Mouse (Mus musculus) bone marrow macrophage, adult 2 months (primary cell): ENCODE results near the gene Prlr. TPM values are rescaled to one million over a fixed set of nuclear protein-coding genes. Genes with fewer than 3 reads are reported as not detected.

Source experiments
- H3K27ac ChIP-seq: 2 replicates; pipeline ENCODE4 v1.5.1; 2012; ENCODE audit warnings: low read depth, low read length; ENCODE audit not compliant: insufficient read depth
- H3K4me1 ChIP-seq: 2 replicates; pipeline ENCODE4 v1.6.1; 2012; ENCODE audit warnings: low read length; ENCODE audit not compliant: control insufficient read depth, insufficient read depth
- H3K4me3 ChIP-seq: 2 replicates; pipeline ENCODE4 v1.5.1; 2012; ENCODE audit warnings: mild to moderate bottlenecking, low read length, moderate library complexity; ENCODE audit not compliant: insufficient read depth
- CTCF ChIP-seq: IDR thresholded peaks from 2 replicates; pipeline ENCODE4 v1.5.1; 2012; ENCODE audit warnings: low read depth, mild to moderate bottlenecking, low read length, moderate library complexity
- POLR2A ChIP-seq: IDR thresholded peaks from 2 replicates; pipeline ENCODE4 v1.6.1; 2012; ENCODE audit warnings: mild to moderate bottlenecking, low read depth, low read length, borderline replicate concordance
- polyA plus RNA-seq: library from polyadenylated mRNA; stranded (reverse); fragments of >200 nt; gene quantifications from 2 replicates; pipeline ENCODE4 v1.2.4, GENCODE M21; 2012; ENCODE audit not compliant: missing spikeins, insufficient read depth, insufficient read length

Prlr gene
- polyA plus RNA-seq, 1 experiment = not detected

DNA sequence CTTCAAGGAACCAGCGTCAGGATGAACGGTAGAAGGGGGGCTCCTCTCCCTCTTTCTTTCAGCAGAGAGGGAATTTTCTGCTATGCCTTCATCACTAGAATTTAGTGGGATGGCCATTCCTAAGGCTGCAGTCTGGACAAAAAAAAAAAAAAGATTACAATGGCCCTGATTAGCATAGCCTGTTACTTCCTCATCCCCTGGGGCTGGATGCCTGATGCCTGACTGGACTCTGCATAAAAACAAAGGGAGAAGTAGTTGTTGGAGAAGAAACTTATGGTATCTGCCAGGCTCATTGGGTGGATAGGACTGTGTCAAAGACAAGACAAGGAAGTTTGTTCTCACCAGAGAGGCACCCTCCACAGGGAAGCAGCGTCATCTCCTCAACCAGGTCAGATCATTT is 122.4 kb downstream of the Prlr start:
- H3K27ac ChIP-seq = no peak overlapping the region
- TF ChIP-seq POLR2A (no peak), CTCF (no peak)
- no peak overlapping the region for H3K4me3 ChIP-seq
- no peaks in the 10 kb centered on the region for H3K4me1 ChIP-seq

DNA sequence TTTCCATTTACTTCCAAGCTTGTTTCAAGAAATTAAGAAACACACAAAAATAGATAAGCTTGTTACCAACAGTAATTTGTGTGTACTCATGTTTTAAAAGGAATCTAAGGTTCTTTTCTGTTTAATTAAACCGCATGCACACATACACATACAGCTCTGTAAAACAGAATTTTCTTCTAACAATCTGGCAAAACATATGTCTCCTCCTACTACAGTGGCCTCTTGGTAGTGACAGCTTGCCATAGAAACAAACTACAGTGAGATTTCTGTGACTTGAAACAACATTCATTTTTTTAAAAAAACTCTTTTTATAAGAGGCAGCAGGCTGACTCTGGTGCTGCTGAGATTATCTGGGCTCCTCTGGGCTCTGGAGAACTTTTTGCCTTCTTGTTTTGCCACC is 129.4 kb downstream of the Prlr start:
- TF ChIP-seq CTCF (no peak), POLR2A (no peak)
- Histone ChIP-seq H3K27ac (no peak overlapping the region), H3K4me1 (no peaks in the 10 kb centered on the region), H3K4me3 (no peak overlapping the region)

- TF ChIP-seq CTCF (no peak), POLR2A (no peak)
Observed at GRCm38 (mm10) chr15:10311826-10312225, 134.8 kb downstream of the Prlr start.

GRCm38 (mm10) chr15:10313522-10314455 is 136.8 kb downstream of the Prlr start:
- TF ChIP-seq CTCF = no peak
- TF ChIP-seq POLR2A = no peak
- no peaks in the 10 kb centered on the region for H3K4me1 ChIP-seq
- H3K4me3 ChIP-seq = no peak overlapping the region
- H3K27ac ChIP-seq = no peak overlapping the region

More at GRCm38 (mm10) chr15:10311826-10312225, 134.8 kb downstream of the Prlr start:
- H3K27ac ChIP-seq = no peak overlapping the region
- no peaks in the 10 kb centered on the region for H3K4me1 ChIP-seq
- H3K4me3 ChIP-seq = no peak overlapping the region

GRCm38 (mm10) chr15:10325080-10325479 is 148.0 kb downstream of the Prlr start, which contains the start of gene Gm21973:
Gene Gm21973, plus strand, starts transcription at chr15:10325380.
- H3K4me3 ChIP-seq = no peak within 1 kb of the TSS
- TF ChIP-seq POLR2A (no peak), CTCF (no peak)
- H3K27ac ChIP-seq = no peak within 1 kb of the TSS
- H3K4me1 ChIP-seq = no peaks in the 10 kb centered on the region

GRCm38 (mm10) chr15:10330626-10331025 is 153.6 kb downstream of the Prlr start:
- Histone ChIP-seq H3K4me1 (no peaks in the 10 kb centered on the region), H3K27ac (no peak overlapping the region), H3K4me3 (no peak overlapping the region)
- TF ChIP-seq CTCF (no peak), POLR2A (no peak)

DNA sequence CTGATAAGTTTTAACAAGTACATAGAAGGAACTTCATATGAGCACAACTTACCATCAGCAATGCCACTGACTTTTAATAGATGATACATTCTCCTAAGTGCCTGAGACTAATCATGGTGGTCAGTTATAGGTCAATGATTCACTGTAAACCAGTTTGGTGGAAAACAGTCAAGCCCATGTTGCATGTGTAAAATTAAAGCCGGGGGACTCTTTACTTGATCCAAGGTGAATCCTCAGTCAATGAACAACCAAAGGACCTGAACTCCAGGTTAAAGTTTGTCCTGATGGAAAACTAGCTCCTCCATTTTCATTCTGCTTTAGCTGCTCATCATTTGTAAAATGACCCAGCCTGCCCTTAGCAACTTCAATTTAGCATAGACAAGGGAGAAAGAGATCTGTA is 155.5 kb downstream of the Prlr start:
- no peaks in the 10 kb centered on the region for H3K4me1 ChIP-seq
- TF ChIP-seq POLR2A (no peak), CTCF (no peak)
- H3K27ac ChIP-seq = no peak overlapping the region
- no peak overlapping the region for H3K4me3 ChIP-seq

- Histone ChIP-seq H3K27ac (no peak overlapping the region), H3K4me1 (no peaks in the 10 kb centered on the region), H3K4me3 (no peak overlapping the region)
- TF ChIP-seq POLR2A (no peak), CTCF (no peak)
Observed at GRCm38 (mm10) chr15:10338606-10339005, 161.6 kb downstream of the Prlr start.

DNA sequence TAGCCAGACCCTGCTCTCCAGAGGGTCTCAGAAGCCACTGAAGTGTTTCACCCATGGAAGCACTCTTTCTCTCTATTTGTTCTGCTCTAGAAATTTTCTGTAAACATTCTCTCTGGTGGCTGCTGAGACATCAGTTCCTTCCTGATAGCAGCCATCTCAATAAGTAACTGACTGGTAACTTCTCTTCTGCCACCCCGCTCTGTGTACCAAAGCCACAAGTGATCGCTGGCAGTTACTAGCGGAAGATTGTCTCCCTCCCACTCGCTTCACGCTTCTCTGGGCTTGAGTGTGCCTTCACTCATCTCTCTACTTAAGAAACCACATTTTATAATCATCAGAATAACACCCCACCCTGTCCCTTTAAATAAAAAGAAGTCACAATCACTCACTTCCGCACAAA is 170.0 kb downstream of the Prlr start:
- TF ChIP-seq POLR2A (no peak), CTCF (no peak)
- Histone ChIP-seq H3K27ac (no peak overlapping the region), H3K4me1 (no peaks in the 10 kb centered on the region), H3K4me3 (no peak overlapping the region)

DNA sequence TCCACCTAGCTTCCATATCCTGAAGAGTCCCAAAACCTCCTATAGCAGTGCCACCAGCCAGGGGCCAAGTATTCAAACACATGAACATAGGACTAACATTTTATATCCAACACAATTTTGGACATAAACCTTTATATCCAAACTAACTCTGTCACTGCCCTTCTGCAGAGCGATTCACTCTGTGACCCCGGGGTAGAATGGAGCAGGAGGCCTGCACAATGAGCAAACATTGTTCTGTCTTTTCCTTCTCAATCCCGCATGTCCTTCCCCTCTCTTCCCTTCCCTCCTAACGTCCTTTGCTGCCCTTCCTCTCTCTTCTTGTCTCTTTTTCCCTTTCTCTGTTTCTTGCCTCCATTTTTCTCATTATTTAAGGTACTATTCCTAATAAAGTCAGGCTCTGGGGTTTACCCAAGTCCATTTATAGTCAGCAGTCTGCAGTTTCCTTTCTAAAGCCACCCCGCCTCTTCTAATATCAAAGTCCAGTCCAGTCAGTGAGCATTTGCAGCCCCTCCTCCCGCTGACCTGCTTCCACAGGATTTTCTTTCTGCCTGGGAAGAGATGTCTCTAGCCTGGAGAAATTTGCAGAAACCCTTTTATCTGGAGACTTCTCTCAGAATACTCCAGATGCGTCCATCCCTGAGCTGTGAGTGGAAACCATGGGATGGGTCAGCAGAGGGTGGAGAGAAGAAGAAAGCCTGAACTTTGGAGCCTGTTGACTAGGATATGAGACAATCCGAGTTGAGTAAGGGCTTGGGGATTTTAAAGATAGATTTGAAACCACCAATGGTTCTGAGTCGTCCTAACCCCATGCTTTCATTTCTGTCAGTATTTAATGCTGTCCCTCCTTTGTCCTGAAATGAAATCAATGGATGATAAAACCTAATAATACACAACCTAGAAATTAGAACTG is 181.3 kb downstream of the Prlr start, which contains the start of gene Agxt2:
TSS of gene Agxt2 (plus strand) at position 494 of the 910 bp plus-strand sequence.
- Histone ChIP-seq H3K4me1 (no peaks in the 10 kb centered on the region), H3K27ac (no peak within 1 kb of the TSS), H3K4me3 (no peak within 1 kb of the TSS)
- TF ChIP-seq CTCF = no peak
- no peak for TF ChIP-seq POLR2A

GRCm38 (mm10) chr15:10366331-10366730 is 189.3 kb downstream of the Prlr start:
- Histone ChIP-seq H3K27ac (no peak overlapping the region), H3K4me3 (no peak overlapping the region), H3K4me1 (no peaks in the 10 kb centered on the region)
- TF ChIP-seq CTCF (no peak), POLR2A (no peak)
